Mouse (Mus musculus) hindbrain, embryonic 13.5 days (tissue): ENCODE results near the gene Pdik1l. TPM values are rescaled to one million over a fixed set of nuclear protein-coding genes. Genes with fewer than 3 reads are reported as not detected.
"Not testable (repeated sequence)": the region's sequence is repeated elsewhere in the genome, so short reads cannot be mapped to it uniquely, and the experiment has no call there.

Experiments
- ATAC-seq: fragments of 200-750 bp; cut with Nextera tagmentation; 2 replicates; pipeline ENCODE4 v1.8.0; 2017; ENCODE audit warnings: moderate TSS enrichment; ENCODE audit not compliant: low FRiP score
- H3K27ac ChIP-seq: fragments of 300-500 bp; sonication (generic); 2 replicates; pipeline ENCODE4 v1.5.1; 2015; ENCODE audit warnings: inconsistent platforms, mild to moderate bottlenecking, moderate library complexity
- H3K27me3 ChIP-seq: fragments of 300-500 bp; sonication (generic); 2 replicates; pipeline ENCODE4 v1.6.1; 2015; ENCODE audit warnings: mild to moderate bottlenecking, inconsistent platforms
- H3K36me3 ChIP-seq: fragments of 300-500 bp; sonication (generic); 2 replicates; pipeline ENCODE4 v1.6.1; 2015; ENCODE audit warnings: mild to moderate bottlenecking, inconsistent platforms
- H3K4me1 ChIP-seq: fragments of 300-500 bp; sonication (generic); replicated peaks from 2 replicates; pipeline ENCODE4 v1.6.1; 2015; ENCODE audit warnings: inconsistent platforms
- H3K4me2 ChIP-seq: fragments of 300-500 bp; sonication (generic); 2 replicates; pipeline ENCODE4 v1.6.1; 2015; ENCODE audit warnings: inconsistent platforms, mild to moderate bottlenecking, moderate library complexity
- H3K4me3 ChIP-seq: fragments of 300-500 bp; sonication (generic); 2 replicates; pipeline ENCODE4 v1.5.1; 2015; ENCODE audit warnings: mild to moderate bottlenecking, inconsistent platforms
- H3K9ac ChIP-seq: fragments of 300-500 bp; sonication (generic); 2 replicates; pipeline ENCODE4 v1.6.1; 2015; ENCODE audit warnings: mild to moderate bottlenecking, inconsistent platforms
- H3K9me3 ChIP-seq: fragments of 300-500 bp; sonication (generic); 2 replicates; pipeline ENCODE4 v1.6.1; 2016; ENCODE audit warnings: inconsistent platforms
- WGBS: fragments of 180-500 bp; shearing (Covaris S2); methylation state at CpG from one replicate; pipeline ENCODE4 v1.1.7; 2015; 5-methylcytosine and 5-hydroxymethylcytosine counted together
- polyA plus RNA-seq: library from polyadenylated mRNA; unstranded; fragments of >200 nt; fragmentation: Nextera tagmentation; extraction: Ambion mirVana; gene quantifications from 2 replicates; pipeline ENCODE4 v1.2.1, GENCODE M21; 2015

The Pdik1l gene
- polyA plus RNA-seq, 1 experiment from 2014 or later: 35.0 TPM

DNA sequence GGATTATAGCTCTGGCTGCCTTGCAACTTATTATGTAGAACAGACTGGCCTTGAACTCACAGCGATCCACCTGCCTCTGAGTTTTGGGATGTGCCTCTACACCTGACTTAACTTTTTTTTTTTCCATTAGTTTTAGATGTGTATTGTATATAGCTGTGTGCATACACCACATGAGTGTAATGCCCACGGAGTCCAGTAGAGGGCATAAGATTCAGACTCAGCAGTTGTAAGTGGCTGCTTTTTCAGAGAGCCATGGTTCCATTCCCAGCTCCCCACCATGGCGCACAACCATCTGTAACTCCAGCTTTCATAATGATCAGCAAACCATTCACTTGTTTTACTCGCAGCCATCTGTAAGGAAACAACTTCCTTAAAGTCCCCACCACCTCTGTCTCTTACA lies 8.8 kb upstream of the Pdik1l start:
- 93% methylated on average over 4 of the region's 4 CpGs for WGBS
- H3K4me1 ChIP-seq: no peaks in the 10 kb centered on the region
- H3K9ac ChIP-seq: no peak overlapping the region
- H3K36me3 ChIP-seq: no peaks in the 10 kb centered on the region
- ATAC-seq: no peak
- 0 out of 2 replicates have a peak, but pooled peaks cover 3% of the 10 kb centered on the region for H3K9me3 ChIP-seq
- H3K27ac ChIP-seq: no peak overlapping the region
- peaks cover 18% of the 10 kb centered on the region; the same call in 1 of the 2 replicates for H3K27me3 ChIP-seq
- no peak overlapping the region for H3K4me2 ChIP-seq
- H3K4me3 ChIP-seq: no peak overlapping the region

DNA sequence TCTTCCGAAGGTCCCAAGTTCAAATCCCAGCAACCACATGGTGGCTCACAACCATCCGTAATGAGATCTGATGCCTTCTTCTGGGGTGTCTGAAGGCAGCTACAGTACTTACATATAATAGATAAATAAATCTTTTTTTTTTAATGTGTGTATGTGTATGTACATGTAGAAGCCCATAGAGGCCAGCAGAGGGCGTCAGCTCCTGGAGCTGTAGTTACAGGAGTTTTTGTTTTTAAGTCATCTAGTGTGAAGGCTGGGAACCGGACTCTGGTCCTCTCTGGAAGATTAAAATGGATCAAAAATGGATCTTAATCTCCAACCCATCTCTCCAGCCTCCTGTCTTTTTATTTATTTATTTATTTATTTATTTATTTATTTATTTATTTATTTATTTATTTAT lies 8.4 kb upstream of the Pdik1l start:
- WGBS: 91% methylated on average over 4 of the region's 4 CpGs
- not testable (repeated sequence) for ATAC-seq, H3K9me3 ChIP-seq, H3K4me3 ChIP-seq, H3K36me3 ChIP-seq, H3K4me1 ChIP-seq, H3K9ac ChIP-seq, H3K27ac ChIP-seq, H3K4me2 ChIP-seq
- H3K27me3 ChIP-seq: peaks cover 18% of the 10 kb centered on the region; the same call in 1 of the 2 replicates

DNA sequence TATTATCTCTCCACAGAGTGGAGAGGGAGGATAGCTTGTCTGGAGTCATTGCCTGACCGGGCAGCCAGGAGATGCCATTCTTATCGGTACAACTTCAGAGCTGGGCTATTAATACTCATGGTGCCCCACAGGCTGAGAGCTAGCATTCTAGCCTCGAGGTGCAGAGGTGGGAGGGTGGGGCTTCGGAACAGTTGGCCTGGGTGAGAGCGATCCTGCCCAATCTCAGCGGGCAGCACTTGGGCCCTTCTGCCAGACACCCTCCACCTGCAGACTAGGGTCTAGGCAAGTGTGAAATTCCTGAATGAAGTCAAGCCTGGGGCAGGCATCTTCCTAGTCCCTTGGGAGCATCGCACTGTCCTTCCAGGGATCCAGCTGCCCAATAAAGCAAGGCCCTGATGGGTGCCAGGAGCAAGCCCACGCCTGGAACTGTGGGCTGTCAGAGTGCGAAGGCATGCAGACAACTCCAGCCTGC lies 6.0 kb upstream of the Pdik1l start:
- 75% methylated on average over 9 of the region's 9 CpGs for WGBS
- peaks cover 18% of the 10 kb centered on the region; the same call in 1 of the 2 replicates for H3K27me3 ChIP-seq
- H3K4me2 ChIP-seq: no peak overlapping the region
- H3K9ac ChIP-seq: peak overlapping the region; percentile 46; the same call in 1 of the 2 replicates
- H3K4me3 ChIP-seq: no peak overlapping the region
- peaks cover 5% of the 10 kb centered on the region for H3K4me1 ChIP-seq
- no peak overlapping the region for H3K27ac ChIP-seq
- H3K9me3 ChIP-seq: 0 out of 2 replicates have a peak, but pooled peaks cover 3% of the 10 kb centered on the region
- ATAC-seq: no peak
- H3K36me3 ChIP-seq: no peaks in the 10 kb centered on the region

GRCm38 (mm10) chr4:134293061-134293691 lies 5.5 kb upstream of the Pdik1l start:
- Histone ChIP-seq H3K9me3 (0 out of 2 replicates have a peak, but pooled peaks cover 3% of the 10 kb centered on the region), H3K4me3 (no peak overlapping the region), H3K4me1 (peaks cover 10% of the 10 kb centered on the region), H3K27ac (no peak overlapping the region), H3K27me3 (peaks cover 18% of the 10 kb centered on the region; the same call in 1 of the 2 replicates), H3K36me3 (no peaks in the 10 kb centered on the region), H3K4me2 (no peak overlapping the region), H3K9ac (no peak overlapping the region)
- ATAC-seq: no peak
- 71% methylated on average over 18 of the region's 18 CpGs for WGBS

DNA sequence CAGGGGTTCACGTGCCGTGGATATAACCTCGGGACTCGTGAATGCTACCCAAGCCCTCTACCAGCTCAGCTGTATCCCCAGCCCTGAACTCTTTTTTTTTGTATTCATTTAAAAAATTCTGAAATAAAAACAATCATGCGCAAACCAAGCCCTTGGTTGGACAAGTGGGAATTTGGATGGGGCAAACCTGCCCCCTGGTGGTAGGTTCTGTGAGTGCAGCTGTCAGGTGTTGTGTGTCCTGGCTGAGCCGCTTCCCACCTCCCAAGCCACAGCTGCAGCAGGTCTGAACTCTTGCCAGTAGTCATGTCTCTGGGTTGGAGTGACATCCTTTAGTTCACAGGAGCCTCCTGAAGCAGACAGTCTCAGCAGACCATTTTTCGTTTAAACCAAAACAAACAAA lies 4.4 kb upstream of the Pdik1l start:
- Histone ChIP-seq H3K4me1 (peaks cover 13% of the 10 kb centered on the region), H3K27me3 (peaks cover 18% of the 10 kb centered on the region; the same call in 1 of the 2 replicates), H3K4me3 (no peak overlapping the region), H3K27ac (no peak overlapping the region), H3K4me2 (no peak overlapping the region), H3K9ac (no peak overlapping the region), H3K9me3 (0 out of 2 replicates have a peak, but pooled peaks cover 3% of the 10 kb centered on the region), H3K36me3 (no peaks in the 10 kb centered on the region)
- no peak for ATAC-seq
- 24% methylated on average over 7 of the region's 7 CpGs for WGBS

DNA sequence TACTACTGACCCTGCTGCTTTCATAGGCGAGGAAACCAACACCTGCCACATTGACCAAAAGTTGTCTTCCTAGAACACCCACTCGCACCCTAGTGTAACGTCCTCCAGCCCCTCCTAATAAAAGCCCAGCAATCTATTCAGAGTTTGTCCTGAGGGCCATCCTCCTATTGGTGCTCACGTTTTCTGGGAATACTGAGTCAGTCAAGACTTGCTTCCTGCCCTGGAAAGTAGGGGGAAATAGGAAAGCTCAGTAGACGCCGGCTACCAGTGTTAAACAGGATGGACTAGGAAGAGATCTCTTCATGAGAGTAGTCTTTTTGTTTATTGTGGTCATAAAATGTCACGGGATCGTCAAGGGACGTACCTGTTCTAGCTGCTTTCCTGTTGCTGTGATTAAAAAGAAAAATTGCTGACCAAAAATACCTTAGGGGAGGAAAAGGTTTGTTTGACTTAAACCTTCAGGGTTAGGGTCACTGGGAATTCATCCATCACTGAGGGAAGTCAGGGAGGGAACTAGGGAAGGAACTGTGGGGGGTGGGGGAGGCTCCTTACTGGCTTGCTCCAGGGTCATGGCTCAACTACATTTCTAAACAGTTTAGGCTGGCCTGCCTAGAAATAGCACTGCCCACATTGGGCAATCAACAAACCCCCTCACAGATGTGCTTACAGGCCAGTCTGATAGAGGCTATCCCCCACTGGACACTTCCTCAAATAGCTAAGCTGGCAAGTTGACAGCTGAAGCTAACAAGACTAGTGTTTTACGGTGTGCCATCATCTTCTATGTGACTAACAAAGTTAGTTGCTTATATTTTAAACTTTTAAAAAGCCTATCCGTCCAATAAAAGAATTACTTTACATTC lies 932 bp upstream of the Pdik1l start:
- peak overlapping the region; percentile 93 for H3K9ac ChIP-seq
- H3K4me1 ChIP-seq: peaks cover 25% of the 10 kb centered on the region
- H3K27ac ChIP-seq: peak overlapping the region; percentile 100
- H3K4me3 ChIP-seq: peak overlapping the region; percentile 99
- no peak for ATAC-seq
- peaks cover 13% of the 10 kb centered on the region for H3K36me3 ChIP-seq
- peaks cover 14% of the 10 kb centered on the region; the same call in 1 of the 2 replicates for H3K27me3 ChIP-seq
- H3K9me3 ChIP-seq: no peaks in the 10 kb centered on the region
- peak overlapping the region; percentile 77 for H3K4me2 ChIP-seq
- 47% methylated on average over 11 of the region's 11 CpGs for WGBS

- under 1% methylated on average over 35 of the region's 59 CpGs for WGBS
- Histone ChIP-seq H3K4me1 (peaks cover 25% of the 10 kb centered on the region), H3K4me2 (peak overlapping the region; percentile 94), H3K9ac (peak overlapping the region; percentile 93), H3K4me3 (peak overlapping the region; percentile 99), H3K36me3 (peaks cover 27% of the 10 kb centered on the region), H3K9me3 (no peaks in the 10 kb centered on the region), H3K27me3 (no peaks in the 10 kb centered on the region), H3K27ac (peak overlapping the region; percentile 100)
- ATAC-seq: peak; percentile 97
Measured at GRCm38 (mm10) chr4:134287168-134287564, 529 bp downstream of the Pdik1l start.

- H3K9me3 ChIP-seq: no peaks in the 10 kb centered on the region
- ATAC-seq: peak; percentile 67
- peaks cover 25% of the 10 kb centered on the region for H3K4me1 ChIP-seq
- H3K4me2 ChIP-seq: peak overlapping the region; percentile 94
- peak overlapping the region; percentile 100 for H3K27ac ChIP-seq
- H3K9ac ChIP-seq: peak overlapping the region; percentile 93
- WGBS: 3% methylated on average over 59 of the region's 59 CpGs
- peak overlapping the region; percentile 99 for H3K4me3 ChIP-seq
- H3K27me3 ChIP-seq: no peaks in the 10 kb centered on the region
- H3K36me3 ChIP-seq: peaks cover 33% of the 10 kb centered on the region
Measured at GRCm38 (mm10) chr4:134286226-134287167, 1.2 kb downstream of the Pdik1l start.

GRCm38 (mm10) chr4:134284942-134285341 lies 2.8 kb downstream of the Pdik1l start:
- Histone ChIP-seq H3K4me2 (no peak overlapping the region), H3K9me3 (no peaks in the 10 kb centered on the region), H3K36me3 (peaks cover 47% of the 10 kb centered on the region), H3K4me3 (no peak overlapping the region), H3K9ac (no peak overlapping the region), H3K4me1 (peaks cover 25% of the 10 kb centered on the region), H3K27me3 (no peaks in the 10 kb centered on the region), H3K27ac (no peak overlapping the region)
- ATAC-seq: no peak
- 96% methylated on average over 2 of the region's 2 CpGs for WGBS

- no peak overlapping the region for H3K4me2 ChIP-seq
- no peak for ATAC-seq
- no peaks in the 10 kb centered on the region for H3K9me3 ChIP-seq
- H3K36me3 ChIP-seq: peaks cover 31% of the 10 kb centered on the region
- no peaks in the 10 kb centered on the region for H3K4me1 ChIP-seq
- H3K27me3 ChIP-seq: no peaks in the 10 kb centered on the region
- peak overlapping the region; percentile 35; the same call in 1 of the 2 replicates for H3K9ac ChIP-seq
- no peak overlapping the region for H3K4me3 ChIP-seq
- 7% methylated on average over 14 of the region's 14 CpGs for WGBS
- H3K27ac ChIP-seq: no peak overlapping the region
Measured at GRCm38 (mm10) chr4:134273417-134274345, 14.0 kb downstream of the Pdik1l start.
